Mouse (Mus musculus) adrenal gland, postnatal 14 days (tissue): ENCODE measurements at regions not wholly inside any gene's neighbourhood (a gene's known extent, or its start where the extent isn't known, plus 50 kb on each side); places are given as distances from the start of the nearest gene placed in this dataset.
A peak's percentile ranks its signal among the peaks of the same experiment; 100 is the strongest.

Experiments used
- DNase-seq: peaks from one replicate; pipeline ENCODE4 v3.0.0; 2021; ENCODE audit warnings: mixed read lengths

DNA sequence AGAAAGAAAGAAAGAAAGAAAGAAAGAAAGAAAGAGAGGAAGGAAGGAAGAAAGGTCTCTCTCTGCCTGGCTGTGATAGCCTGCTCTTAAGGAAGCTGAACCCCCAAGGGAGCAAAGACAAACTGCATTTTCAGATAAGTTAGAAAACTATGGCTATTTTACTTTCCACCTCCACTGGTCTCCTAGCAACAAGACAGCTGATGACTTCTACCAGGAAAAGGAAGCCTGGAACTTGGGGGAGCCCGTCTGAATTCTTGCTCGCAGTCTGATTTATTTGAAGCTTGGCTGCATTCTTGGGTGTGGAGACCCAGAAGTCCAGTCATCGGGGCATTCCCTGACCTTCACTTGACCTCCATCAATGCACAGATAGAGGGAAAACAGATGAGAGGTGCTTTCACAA is 1406.1 kb upstream of the A1bg start:
- peak; percentile 25 for DNase-seq

GRCm38 (mm10) chr15:62328305-62328881 is 1405.6 kb upstream of the A1bg start:
- DNase-seq, result peak; percentile 62

DNA sequence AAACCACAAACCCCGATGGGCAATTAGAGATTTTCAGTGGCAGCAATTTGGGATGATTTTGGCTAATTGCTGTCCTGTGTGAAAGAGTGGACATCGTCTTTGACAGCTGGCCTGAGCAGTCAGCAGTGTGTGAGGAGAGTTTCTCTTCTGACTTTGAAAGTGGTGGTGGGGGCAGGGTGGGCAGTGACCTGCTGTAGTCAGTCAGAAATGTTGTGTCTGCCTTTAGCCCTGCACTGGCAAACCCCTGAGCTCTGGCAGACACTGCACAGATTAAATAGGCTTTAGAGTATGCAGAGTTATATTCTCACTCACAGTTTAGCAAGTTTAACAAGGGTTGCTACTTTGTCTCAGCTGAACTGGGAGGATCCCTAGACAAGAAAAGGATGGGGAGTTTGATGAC is 1404.7 kb upstream of the A1bg start:
- no peak for DNase-seq

- DNase-seq, result no peak
Observed at GRCm38 (mm10) chr15:62326524-62326923, 1403.7 kb upstream of the A1bg start.

DNA sequence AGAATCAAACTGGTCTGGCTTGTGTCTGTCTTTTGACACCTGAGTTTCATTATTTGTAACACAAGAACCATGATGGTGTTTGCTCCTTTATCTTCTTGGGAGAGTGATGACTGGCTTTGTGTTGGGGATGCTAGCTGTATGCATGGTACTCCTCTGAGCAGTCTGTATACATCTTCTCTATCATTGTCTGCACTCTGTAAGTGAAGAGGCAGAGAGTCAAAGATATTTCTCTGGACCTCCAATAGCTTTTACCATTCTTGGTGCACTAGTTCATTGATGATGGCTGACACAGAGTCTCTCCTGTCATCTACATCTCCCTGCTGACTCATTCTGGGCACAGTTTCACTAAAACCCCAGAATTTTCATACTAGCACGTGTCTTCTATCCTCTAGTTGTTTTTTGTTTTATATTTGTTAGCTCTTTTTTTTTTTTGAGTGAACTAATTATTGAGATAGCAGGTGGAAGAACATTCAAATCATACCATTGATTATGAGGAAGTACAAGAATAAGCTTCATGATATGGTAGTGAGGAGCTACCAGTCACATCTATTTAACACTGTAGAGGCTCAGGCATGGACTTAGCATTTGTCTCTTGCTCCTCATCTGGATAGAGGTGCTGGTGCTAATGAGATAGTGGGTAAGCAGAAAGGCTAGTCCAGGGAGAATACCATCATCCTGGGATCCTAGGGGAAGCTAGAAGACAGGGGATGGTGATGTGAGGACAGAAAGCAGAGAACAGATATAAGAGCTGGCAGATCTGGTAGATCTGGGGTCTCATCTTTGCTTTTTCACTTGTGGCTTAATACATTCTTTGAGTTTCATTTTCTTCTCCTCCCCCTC is 1402.9 kb upstream of the A1bg start:
- DNase-seq, result no peak

DNA sequence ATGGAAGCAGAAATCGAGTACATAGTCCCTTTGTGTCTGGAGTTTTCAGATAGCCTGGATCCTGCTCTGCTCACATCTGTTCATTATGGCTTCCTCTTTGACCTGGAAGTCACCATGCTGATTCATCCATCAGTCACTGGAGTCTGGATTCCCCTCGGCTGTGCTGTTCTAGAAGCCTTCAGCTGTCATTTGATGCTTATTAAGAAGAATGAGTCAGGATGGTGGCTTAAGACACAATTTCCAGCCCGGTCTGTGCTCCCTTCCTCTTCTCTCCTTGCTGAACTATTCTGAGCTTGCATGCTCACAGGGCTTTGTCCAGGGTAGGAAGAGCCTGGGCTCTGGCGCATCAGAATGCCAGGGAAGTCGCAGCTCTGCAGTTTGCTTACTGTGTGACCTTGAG is 1398.2 kb upstream of the A1bg start:
- peak; percentile 23 for DNase-seq

- DNase-seq, result no peak
Observed at GRCm38 (mm10) chr15:62314449-62314848, 1391.6 kb upstream of the A1bg start.

DNA sequence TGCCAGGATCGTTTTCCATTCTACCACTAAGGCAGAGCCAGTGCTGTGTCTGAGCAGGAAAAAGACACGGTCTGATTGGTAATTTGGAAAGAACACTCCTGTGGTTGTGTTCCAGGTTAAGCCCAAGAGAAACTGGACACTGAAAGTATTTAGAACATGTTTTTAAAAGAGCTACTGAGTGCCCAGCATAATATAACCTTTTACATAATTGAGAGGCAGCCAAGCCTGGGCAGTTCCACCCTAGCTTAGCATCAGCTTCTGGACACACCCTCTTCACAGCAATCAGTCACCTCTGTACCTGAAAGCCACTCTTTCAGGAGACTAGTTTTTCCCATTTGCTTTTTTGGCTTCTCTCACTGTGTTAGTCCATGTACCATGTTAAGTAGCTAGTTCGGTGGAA is 1379.4 kb upstream of the A1bg start:
- DNase-seq, result peak; percentile 17

- no peak for DNase-seq
Observed at GRCm38 (mm10) chr15:62301567-62301966, 1378.8 kb upstream of the A1bg start.

DNA sequence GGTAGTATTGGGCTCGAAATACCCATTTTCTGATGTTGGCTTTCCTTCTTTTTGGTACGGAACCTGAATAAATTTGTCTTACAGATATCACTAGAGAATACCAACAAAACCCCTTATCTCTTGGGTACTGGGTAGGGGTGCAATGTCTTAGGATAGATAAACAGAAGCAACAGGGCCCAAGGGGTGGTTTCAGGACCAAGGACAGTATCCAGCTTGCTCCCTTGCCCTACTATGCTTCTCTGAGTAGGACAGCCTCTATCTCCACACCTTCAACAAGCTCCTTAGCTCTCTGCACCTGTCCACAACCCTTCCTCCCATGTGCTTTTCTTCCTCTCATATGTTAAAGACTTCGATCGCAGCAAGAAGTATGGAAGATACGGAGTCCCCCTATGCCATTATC is 1374.3 kb upstream of the A1bg start:
- no peak for DNase-seq

DNA sequence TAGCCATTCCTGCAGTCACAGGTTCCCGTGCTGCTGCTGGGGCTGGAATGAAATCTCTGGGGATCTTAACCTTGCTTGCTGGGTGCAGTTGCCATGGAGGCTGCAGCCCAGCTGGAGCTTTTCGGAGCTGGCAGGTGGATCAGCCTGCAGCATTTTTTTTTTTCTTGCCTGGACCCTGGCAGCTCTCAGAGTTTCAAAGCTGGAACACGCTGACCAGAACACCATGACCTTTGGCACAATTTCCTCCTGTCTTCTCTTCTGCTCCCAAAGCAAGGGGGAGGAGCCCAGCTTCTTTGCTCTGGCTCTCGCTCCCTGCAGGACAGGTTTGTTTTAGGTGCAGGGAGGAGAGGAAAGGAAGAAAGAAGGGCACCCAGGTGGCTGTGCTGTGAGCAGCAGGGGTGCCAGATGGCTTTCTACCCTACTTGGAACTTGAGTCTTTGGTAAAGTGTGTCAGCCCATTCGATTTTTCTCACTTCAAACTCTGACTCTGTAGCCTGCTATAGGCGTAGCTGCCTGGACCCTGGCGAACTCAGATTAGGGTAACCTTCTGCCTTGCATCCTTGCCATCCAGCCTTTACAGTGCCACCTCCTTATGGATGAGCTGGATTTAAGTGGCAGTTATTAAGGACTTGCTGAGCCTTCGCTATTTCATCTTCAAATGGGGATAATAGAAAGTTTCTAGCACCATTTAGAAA is 1372.6 kb upstream of the A1bg start:
- DNase-seq, result peak; percentile 78

DNA sequence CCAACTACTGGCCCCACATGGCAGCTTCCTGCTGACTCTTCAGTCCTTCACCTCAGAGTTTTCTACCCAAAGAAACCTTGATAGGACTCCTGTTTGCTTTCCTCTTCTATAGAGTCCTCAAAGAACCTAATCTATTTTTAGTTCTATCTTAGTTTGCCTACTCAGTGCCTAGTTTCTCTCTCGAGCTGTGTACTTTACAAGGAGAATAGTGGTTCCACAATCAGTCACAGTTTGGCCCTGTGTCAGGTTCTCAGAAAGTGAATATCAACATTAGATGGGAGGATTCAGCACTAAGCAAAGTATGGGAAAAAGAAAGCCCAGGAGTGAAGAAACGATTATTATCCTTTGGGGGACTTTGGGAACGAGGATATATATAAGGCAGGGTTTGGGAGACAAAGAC is 1372.0 kb upstream of the A1bg start:
- DNase-seq, result no peak

DNA sequence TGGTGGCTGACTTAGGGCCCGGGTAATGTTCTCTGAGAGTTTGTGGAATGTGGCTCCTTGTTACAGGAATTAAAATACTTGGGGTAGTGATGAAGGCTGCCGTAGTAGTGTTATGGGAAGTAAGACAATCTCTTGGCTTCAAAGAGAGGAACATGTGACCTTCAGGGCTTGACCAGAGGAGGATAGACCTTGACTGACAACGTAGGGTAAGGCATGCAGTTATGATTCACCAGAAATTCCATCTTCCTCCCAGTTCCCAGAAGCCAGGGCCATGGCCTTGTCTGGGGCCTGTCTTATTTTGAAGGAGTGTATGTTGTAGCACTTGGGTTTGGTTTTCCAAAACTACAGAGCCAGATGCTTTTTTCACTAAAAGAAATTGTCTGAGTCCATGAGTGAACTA is 1370.1 kb upstream of the A1bg start:
- peak; percentile 64 for DNase-seq

GRCm38 (mm10) chr15:62290687-62291086 is 1367.9 kb upstream of the A1bg start:
- DNase-seq, result no peak

DNA sequence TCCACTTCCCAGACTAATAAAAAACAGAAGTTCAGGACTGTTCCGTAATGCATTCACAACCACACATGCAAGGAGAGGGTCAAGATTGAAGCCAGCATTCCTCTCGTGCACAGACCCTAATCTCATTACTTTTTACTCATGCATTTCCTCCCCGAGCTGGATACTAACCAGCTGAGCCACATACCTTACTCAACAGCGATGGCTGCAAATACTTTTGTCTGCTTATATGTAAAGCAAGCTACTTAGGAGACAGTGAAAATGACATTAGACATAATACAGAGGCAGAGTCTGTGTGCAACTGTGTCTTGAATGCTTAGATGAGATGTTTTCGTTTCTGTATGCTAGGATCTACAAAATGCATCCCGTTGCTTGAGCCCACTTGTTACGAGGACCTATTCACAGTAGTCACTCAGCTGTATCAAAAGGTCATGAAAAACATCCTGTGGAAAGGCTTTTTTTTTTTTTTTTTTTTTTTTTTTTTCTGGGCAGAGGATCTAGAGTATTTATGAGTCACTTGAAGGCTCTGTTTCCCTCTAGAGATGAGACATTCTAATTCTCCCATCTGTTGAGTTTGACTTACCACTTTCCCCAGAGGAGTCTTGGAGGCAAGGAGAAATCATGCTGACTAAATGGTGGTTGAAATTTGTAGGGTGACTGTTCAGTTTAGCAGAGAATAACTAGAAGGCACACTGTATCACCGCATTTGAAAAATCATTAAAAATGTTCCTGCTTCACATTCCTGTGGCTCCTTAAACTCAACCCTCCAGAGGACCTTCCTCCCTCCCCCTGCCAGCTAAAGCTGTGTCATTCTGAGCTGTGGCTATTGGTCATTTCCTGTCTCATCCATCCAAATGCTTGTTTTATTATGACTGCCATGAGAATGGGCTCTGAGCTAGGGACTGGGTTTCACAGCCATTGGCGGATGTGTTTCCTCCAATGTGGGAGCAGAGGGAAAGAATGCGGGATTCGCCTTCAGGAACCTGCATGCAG is 1364.1 kb upstream of the A1bg start:
- peak; percentile 30 for DNase-seq

DNA sequence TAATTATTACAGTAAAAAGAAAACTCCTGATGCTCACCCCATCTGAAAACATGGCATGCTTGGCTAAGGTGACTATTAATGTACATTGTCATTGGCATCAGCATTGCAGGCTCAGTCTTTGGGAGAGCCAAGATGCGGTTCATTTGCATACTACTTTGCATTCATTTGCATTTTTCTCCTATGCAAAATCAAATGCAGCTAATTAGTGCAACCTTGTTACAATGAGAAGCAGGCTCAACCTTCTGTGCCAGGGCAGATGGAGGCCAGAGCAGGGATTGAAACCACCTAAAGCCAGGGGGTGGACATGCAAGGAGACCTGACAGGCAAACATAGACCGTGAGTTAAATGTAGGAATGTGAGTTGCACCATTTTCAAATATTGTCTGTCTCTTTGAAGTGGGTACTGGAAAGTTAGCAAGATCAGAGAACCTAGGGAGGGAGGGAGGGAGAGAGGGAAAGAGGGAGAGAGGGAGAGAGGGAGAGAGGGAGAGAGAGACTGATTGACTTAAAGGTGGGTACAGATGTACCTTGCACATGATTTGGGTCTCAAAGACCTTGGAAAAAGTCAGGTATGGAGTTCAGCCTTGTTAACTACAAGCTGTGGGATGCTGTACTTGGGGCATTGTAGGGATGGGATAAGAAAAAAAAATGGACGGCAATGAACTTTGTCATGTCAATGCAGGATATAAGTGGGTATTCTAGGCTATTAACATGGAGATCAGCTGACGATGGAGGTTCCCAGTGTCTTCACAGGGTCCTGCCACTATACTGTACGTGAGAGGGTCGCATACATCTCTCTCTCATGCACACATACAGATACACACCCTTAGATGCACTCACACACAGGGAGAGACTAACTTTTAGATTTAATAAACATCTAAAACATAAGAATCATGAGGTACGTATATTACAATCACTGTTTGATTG is 1362.1 kb upstream of the A1bg start:
- no peak for DNase-seq

- DNase-seq, result no peak
Observed at GRCm38 (mm10) chr15:62283661-62284429, 1361.0 kb upstream of the A1bg start.

DNA sequence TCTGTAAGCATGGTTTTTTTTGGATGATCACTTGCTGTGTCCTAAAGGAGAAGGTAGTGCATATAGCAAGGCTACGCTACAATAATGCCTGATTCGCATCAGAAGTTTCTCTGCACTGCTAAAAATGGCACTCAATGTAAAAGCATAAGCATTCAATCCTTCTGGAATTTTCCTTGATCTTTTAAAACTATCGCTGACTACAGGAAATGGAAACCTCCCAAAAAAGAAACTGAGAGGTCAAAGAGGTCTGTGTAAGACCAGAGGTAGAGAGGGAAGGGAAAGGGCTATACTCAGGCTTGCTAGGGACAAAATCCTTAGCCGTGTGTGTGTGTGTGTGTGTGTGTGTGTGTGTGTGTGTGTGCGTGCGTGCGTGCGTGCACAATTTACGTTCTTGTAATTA is 1359.8 kb upstream of the A1bg start:
- peak; percentile 43 for DNase-seq

GRCm38 (mm10) chr15:62282116-62282515 is 1359.3 kb upstream of the A1bg start:
- DNase-seq, result peak; percentile 73

GRCm38 (mm10) chr15:62279526-62279925 is 1356.7 kb upstream of the A1bg start:
- DNase-seq, result no peak
